ENCODE assay signal across 8 mouse cellular contexts in genomic region chr5:33705612-33706349, GRCm38 (mm10). TPM values are rescaled to one million over a fixed set of nuclear protein-coding genes. Genes with fewer than 3 reads are reported as not detected.
A peak's percentile ranks its signal among the peaks of the same experiment; 100 is the strongest.
DNase-seq lines count a peak whose midpoint lies in the region; ATAC-seq lines count a peak whose summit lies in the region.

No protein-coding gene starts in this region.

- 0 out of 2 replicates have a peak overlapping the region, but pooled peaks have one; percentile 5 for H3K9ac ChIP-seq in kidney, embryonic 16.5 days (replicated peaks; ENCODE audit: low read length)
- H3K9ac ChIP-seq in forebrain, embryonic 11.5 days (ENCODE audit: low read length) = peak overlapping the region; percentile 29
- H3K9ac ChIP-seq in liver, embryonic 13.5 days = 0 out of 2 replicates have a peak overlapping the region, but pooled peaks have one; percentile 10

- WGBS in kidney, embryonic 16.5 days = 41% methylated on average over 9 of the region's 9 CpGs
- WGBS in embryonic facial prominence, embryonic 10.5 days = 24% methylated on average over 9 of the region's 9 CpGs
- 11% methylated on average over 9 of the region's 9 CpGs for WGBS in forebrain, embryonic 11.5 days
- 47% methylated on average over 9 of the region's 9 CpGs for WGBS in liver, embryonic 13.5 days (ENCODE audit: insufficient replicate concordance)

- peak; percentile 20; the same call in 1 of the 2 replicates for ATAC-seq in kidney, embryonic 16.5 days (ENCODE audit: low FRiP score, low TSS enrichment)
- peak; percentile 36 for ATAC-seq in forebrain, embryonic 11.5 days (replicated peaks; ENCODE audit: low FRiP score)
- no peak for ATAC-seq in liver, embryonic 13.5 days (ENCODE audit: low read depth)

- DNase-seq in kidney, postnatal 25 days = no peak
- no peak for DNase-seq in embryonic facial prominence, embryonic 10.5 days (ENCODE audit: low spot score)
- no peak for DNase-seq in forebrain, embryonic 11.5 days (ENCODE audit: low spot score)
- DNase-seq in liver, embryonic 13.5 days = no peak
- no peak for DNase-seq in natural killer cell, adult 2 months (ENCODE audit: low spot score in 2 of 2)
- no peak for DNase-seq in spleen, postnatal 36 days (ENCODE audit: low spot score in 2 of 2)
- no peak for DNase-seq in thymus, postnatal 14 days

- H3K27ac ChIP-seq in kidney, embryonic 16.5 days (ENCODE audit: low read length) = peak overlapping the region; percentile 15; the same call in 1 of the 2 replicates
- H3K27ac ChIP-seq in embryonic facial prominence, embryonic 10.5 days (replicated peaks) = peak overlapping the region; percentile 75
- H3K27ac ChIP-seq in forebrain, embryonic 11.5 days (ENCODE audit: low read depth, low read length) = peak overlapping the region; percentile 47
- no peak overlapping the region for H3K27ac ChIP-seq in liver, embryonic 13.5 days

- no peaks in the 10 kb centered on the region for H3K27me3 ChIP-seq in kidney, embryonic 16.5 days (ENCODE audit: insufficient read depth, low read length)
- H3K27me3 ChIP-seq in embryonic facial prominence, embryonic 10.5 days (replicated peaks; ENCODE audit: low read depth, poor library complexity, severe bottlenecking) = peaks cover 49% of the 10 kb centered on the region
- H3K27me3 ChIP-seq in forebrain, embryonic 11.5 days (ENCODE audit: control insufficient read depth, insufficient read depth, low read length) = peaks cover 14% of the 10 kb centered on the region
- H3K27me3 ChIP-seq in liver, embryonic 13.5 days = 0 out of 2 replicates have a peak, but pooled peaks cover 4% of the 10 kb centered on the region

- no peaks in the 10 kb centered on the region for H3K9me3 ChIP-seq in kidney, embryonic 16.5 days (ENCODE audit: low read length)
- no peaks in the 10 kb centered on the region for H3K9me3 ChIP-seq in embryonic facial prominence, embryonic 10.5 days
- H3K9me3 ChIP-seq in forebrain, embryonic 11.5 days (ENCODE audit: control insufficient read depth, low read length) = no peaks in the 10 kb centered on the region
- no peaks in the 10 kb centered on the region for H3K9me3 ChIP-seq in liver, embryonic 13.5 days (replicated peaks)

- peaks cover 32% of the 10 kb centered on the region for H3K4me1 ChIP-seq in kidney, embryonic 16.5 days (ENCODE audit: insufficient read depth, low read length)
- H3K4me1 ChIP-seq in embryonic facial prominence, embryonic 10.5 days = peaks cover 58% of the 10 kb centered on the region
- H3K4me1 ChIP-seq in forebrain, embryonic 11.5 days (replicated peaks; ENCODE audit: control insufficient read depth, insufficient read depth, low read length) = peaks cover 30% of the 10 kb centered on the region
- H3K4me1 ChIP-seq in liver, embryonic 13.5 days (replicated peaks) = peaks cover 24% of the 10 kb centered on the region

- H3K4me3 ChIP-seq in kidney, embryonic 16.5 days (ENCODE audit: low read length) = no peak overlapping the region
- H3K4me3 ChIP-seq in embryonic facial prominence, embryonic 10.5 days = peak overlapping the region; percentile 27
- no peak overlapping the region for H3K4me3 ChIP-seq in forebrain, embryonic 11.5 days (ENCODE audit: low read depth, low read length)
- no peak overlapping the region for H3K4me3 ChIP-seq in liver, embryonic 13.5 days (replicated peaks)

- no peak overlapping the region for H3K4me2 ChIP-seq in kidney, embryonic 16.5 days (replicated peaks; ENCODE audit: low read depth, low read length)
- H3K4me2 ChIP-seq in forebrain, embryonic 11.5 days (ENCODE audit: low read depth, low read length, severe bottlenecking) = peak overlapping the region; percentile 24; the same call in 1 of the 2 replicates
- no peak overlapping the region for H3K4me2 ChIP-seq in liver, embryonic 13.5 days

- no peaks in the 10 kb centered on the region for H3K36me3 ChIP-seq in kidney, embryonic 16.5 days (ENCODE audit: insufficient read depth, low read length)
- no peaks in the 10 kb centered on the region for H3K36me3 ChIP-seq in embryonic facial prominence, embryonic 10.5 days (replicated peaks)
- no peaks in the 10 kb centered on the region for H3K36me3 ChIP-seq in forebrain, embryonic 11.5 days (ENCODE audit: control insufficient read depth, insufficient read depth, low read length)
- H3K36me3 ChIP-seq in liver, embryonic 13.5 days = no peaks in the 10 kb centered on the region

RNA-seq across cellular contexts. Expression of gene Fgfr3, which starts 15.7 kb away (rescaled TPM):
- 19.1 and 21.9 TPM in 2 replicates for polyA plus RNA-seq in kidney, embryonic 16.5 days (2015; fragmentation: Nextera tagmentation; extraction: Ambion mirVana)
- polyA plus RNA-seq in embryonic facial prominence, embryonic 10.5 days (2016; fragmentation: Nextera tagmentation; extraction: Ambion mirVana) = 12.9 and 36.8 TPM in 2 replicates
- 100 and 105 TPM in 2 replicates for polyA plus RNA-seq in forebrain, embryonic 11.5 days (2014; fragmentation: Nextera tagmentation; extraction: Ambion mirVana)
- polyA plus RNA-seq in liver, embryonic 13.5 days (2015; fragmentation: Nextera tagmentation; extraction: Ambion mirVana) = 1.7 and 2.7 TPM in 2 replicates

RNA-seq across cellular contexts. Expression of gene Tmem129, which starts 47.6 kb away (rescaled TPM):
- polyA plus RNA-seq in kidney, embryonic 16.5 days (2015; fragmentation: Nextera tagmentation; extraction: Ambion mirVana) = 48.5 and 50.8 TPM in 2 replicates
- polyA plus RNA-seq in embryonic facial prominence, embryonic 10.5 days (2016; fragmentation: Nextera tagmentation; extraction: Ambion mirVana) = 37.1 and 40.0 TPM in 2 replicates
- polyA plus RNA-seq in forebrain, embryonic 11.5 days (2014; fragmentation: Nextera tagmentation; extraction: Ambion mirVana) = 39.3 and 41.8 TPM in 2 replicates
- polyA plus RNA-seq in liver, embryonic 13.5 days (2015; fragmentation: Nextera tagmentation; extraction: Ambion mirVana) = 20.2 and 21.9 TPM in 2 replicates

RNA-seq across cellular contexts. Expression of gene Tacc3, which starts 47.9 kb away (rescaled TPM):
- 186 and 192 TPM in 2 replicates for polyA plus RNA-seq in kidney, embryonic 16.5 days (2015; fragmentation: Nextera tagmentation; extraction: Ambion mirVana)
- 318 and 337 TPM in 2 replicates for polyA plus RNA-seq in embryonic facial prominence, embryonic 10.5 days (2016; fragmentation: Nextera tagmentation; extraction: Ambion mirVana)
- 331 and 332 TPM in 2 replicates for polyA plus RNA-seq in forebrain, embryonic 11.5 days (2014; fragmentation: Nextera tagmentation; extraction: Ambion mirVana)
- 158 and 183 TPM in 2 replicates for polyA plus RNA-seq in liver, embryonic 13.5 days (2015; fragmentation: Nextera tagmentation; extraction: Ambion mirVana)

RNA-seq across cellular contexts. Expression of gene Slbp, which starts 53.4 kb away (rescaled TPM):
- 227 and 228 TPM in 2 replicates for polyA plus RNA-seq in kidney, embryonic 16.5 days (2015; fragmentation: Nextera tagmentation; extraction: Ambion mirVana)
- polyA plus RNA-seq in embryonic facial prominence, embryonic 10.5 days (2016; fragmentation: Nextera tagmentation; extraction: Ambion mirVana) = 313 and 322 TPM in 2 replicates
- 295 and 321 TPM in 2 replicates for polyA plus RNA-seq in forebrain, embryonic 11.5 days (2014; fragmentation: Nextera tagmentation; extraction: Ambion mirVana)
- polyA plus RNA-seq in liver, embryonic 13.5 days (2015; fragmentation: Nextera tagmentation; extraction: Ambion mirVana) = 319 and 390 TPM in 2 replicates
